Mouse (Mus musculus) hindbrain, embryonic 13.5 days (tissue): ENCODE measurements around the gene Ptcra. TPM values are rescaled to one million over a fixed set of nuclear protein-coding genes. Genes with fewer than 3 reads are reported as not detected.
A peak's percentile ranks its signal among the peaks of the same experiment; 100 is the strongest.

Source experiments
- ATAC-seq: fragments of 200-750 bp; cut with Nextera tagmentation; 2 replicates; pipeline ENCODE4 v1.8.0; 2017; ENCODE audit warnings: moderate TSS enrichment; ENCODE audit not compliant: low FRiP score
- H3K27ac ChIP-seq: fragments of 300-500 bp; sonication (generic); 2 replicates; pipeline ENCODE4 v1.5.1; 2015; ENCODE audit warnings: inconsistent platforms, mild to moderate bottlenecking, moderate library complexity
- H3K27me3 ChIP-seq: fragments of 300-500 bp; sonication (generic); 2 replicates; pipeline ENCODE4 v1.6.1; 2015; ENCODE audit warnings: mild to moderate bottlenecking, inconsistent platforms
- H3K36me3 ChIP-seq: fragments of 300-500 bp; sonication (generic); 2 replicates; pipeline ENCODE4 v1.6.1; 2015; ENCODE audit warnings: mild to moderate bottlenecking, inconsistent platforms
- H3K4me1 ChIP-seq: fragments of 300-500 bp; sonication (generic); replicated peaks from 2 replicates; pipeline ENCODE4 v1.6.1; 2015; ENCODE audit warnings: inconsistent platforms
- H3K4me2 ChIP-seq: fragments of 300-500 bp; sonication (generic); 2 replicates; pipeline ENCODE4 v1.6.1; 2015; ENCODE audit warnings: inconsistent platforms, mild to moderate bottlenecking, moderate library complexity
- H3K4me3 ChIP-seq: fragments of 300-500 bp; sonication (generic); 2 replicates; pipeline ENCODE4 v1.5.1; 2015; ENCODE audit warnings: mild to moderate bottlenecking, inconsistent platforms
- H3K9ac ChIP-seq: fragments of 300-500 bp; sonication (generic); 2 replicates; pipeline ENCODE4 v1.6.1; 2015; ENCODE audit warnings: mild to moderate bottlenecking, inconsistent platforms
- H3K9me3 ChIP-seq: fragments of 300-500 bp; sonication (generic); 2 replicates; pipeline ENCODE4 v1.6.1; 2016; ENCODE audit warnings: inconsistent platforms
- WGBS: fragments of 180-500 bp; shearing (Covaris S2); methylation state at CpG from one replicate; pipeline ENCODE4 v1.1.7; 2015; 5-methylcytosine and 5-hydroxymethylcytosine counted together
- polyA plus RNA-seq: library from polyadenylated mRNA; unstranded; fragments of >200 nt; fragmentation: Nextera tagmentation; extraction: Ambion mirVana; gene quantifications from 2 replicates; pipeline ENCODE4 v1.2.1, GENCODE M21; 2015

Ptcra gene
- polyA plus RNA-seq, 1 experiment from 2014 or later, result 0.26 TPM

DNA sequence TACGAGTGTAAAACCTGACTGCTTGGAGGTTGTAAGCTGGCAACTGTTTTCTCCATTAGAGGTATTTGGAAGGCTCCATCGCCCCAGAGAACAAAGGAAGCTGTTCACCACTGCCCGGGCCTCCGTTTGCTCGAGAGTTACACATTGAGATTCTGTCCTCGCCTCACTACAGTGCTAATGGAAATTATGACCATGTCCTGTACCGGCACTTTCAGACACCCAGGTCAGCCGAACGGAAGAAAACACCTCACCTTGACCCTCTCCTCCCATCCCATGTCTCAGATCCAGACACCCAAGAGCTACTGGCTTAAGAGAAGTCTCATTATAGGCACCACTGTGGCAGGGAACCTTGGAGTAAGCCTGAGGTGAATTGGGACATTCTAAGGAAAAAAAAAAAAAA is 49.7 kb downstream of the Ptcra start:
- Histone ChIP-seq H3K4me1 (peaks cover 19% of the 10 kb centered on the region), H3K9ac (no peak overlapping the region), H3K4me3 (no peak overlapping the region), H3K4me2 (no peak overlapping the region), H3K36me3 (peaks cover 36% of the 10 kb centered on the region), H3K9me3 (no peaks in the 10 kb centered on the region), H3K27me3 (no peaks in the 10 kb centered on the region), H3K27ac (no peak overlapping the region)
- no peak for ATAC-seq
- 94% methylated on average over 9 of the region's 9 CpGs for WGBS

DNA sequence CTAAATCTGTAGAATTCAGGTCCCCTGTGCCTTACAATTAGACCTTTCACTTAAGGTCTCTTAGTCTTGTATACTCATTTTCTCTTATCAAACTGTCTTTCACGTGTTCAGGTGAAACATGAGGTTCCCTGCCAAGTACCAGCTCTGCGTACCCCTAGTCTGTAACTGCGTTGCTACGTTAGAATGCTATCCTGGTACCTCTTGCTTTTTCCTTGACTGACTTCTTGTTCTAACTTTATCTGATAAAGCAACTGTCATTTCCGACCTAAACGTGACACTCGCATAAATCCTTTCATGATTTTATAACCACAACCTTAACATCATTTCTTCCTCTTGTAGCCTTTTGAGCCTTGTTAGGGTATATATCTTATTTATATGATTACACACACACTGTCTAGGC is 51.1 kb downstream of the Ptcra start:
- peaks cover 34% of the 10 kb centered on the region for H3K36me3 ChIP-seq
- peak overlapping the region; percentile 100 for H3K4me2 ChIP-seq
- no peaks in the 10 kb centered on the region for H3K27me3 ChIP-seq
- H3K9ac ChIP-seq, result peak overlapping the region; percentile 94
- peak overlapping the region; percentile 100 for H3K4me3 ChIP-seq
- no peak for ATAC-seq
- WGBS, result 77% methylated on average over 7 of the region's 7 CpGs
- H3K27ac ChIP-seq, result no peak overlapping the region
- H3K9me3 ChIP-seq, result no peaks in the 10 kb centered on the region
- H3K4me1 ChIP-seq, result peaks cover 19% of the 10 kb centered on the region

DNA sequence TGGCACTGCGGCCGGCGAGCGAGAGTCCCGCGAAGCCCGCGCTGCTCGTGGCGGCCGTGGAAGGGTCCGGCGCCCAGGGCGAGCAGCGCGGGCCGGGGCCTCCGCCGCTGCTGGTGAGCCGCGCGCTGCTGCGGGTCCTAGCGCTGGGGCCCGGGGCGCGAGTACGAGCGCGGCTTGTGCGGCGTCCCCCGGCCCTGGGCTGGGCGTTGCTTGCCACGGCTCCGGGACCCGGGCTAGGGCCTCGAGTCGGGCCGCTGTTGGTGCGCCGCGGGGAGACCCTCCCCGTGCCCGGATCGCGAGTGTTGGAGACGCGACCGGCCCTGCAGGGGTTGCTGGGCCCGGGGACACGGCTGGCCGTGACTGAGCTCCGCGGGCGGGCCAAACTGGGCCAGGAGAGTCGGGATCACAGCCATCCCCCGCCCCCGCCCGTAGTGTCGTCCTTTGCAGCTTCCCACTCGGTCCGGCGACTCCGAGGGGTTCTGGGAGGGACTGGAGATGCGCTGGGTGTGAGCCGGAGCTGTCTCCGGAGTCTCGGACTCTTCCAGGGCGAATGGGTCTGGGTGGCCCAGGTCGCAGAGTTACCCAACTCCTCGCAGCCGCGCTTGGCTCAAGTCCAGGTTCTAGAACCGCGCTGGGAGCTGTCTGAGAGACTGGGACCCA is 51.8 kb downstream of the Ptcra start:
- peaks cover 19% of the 10 kb centered on the region for H3K4me1 ChIP-seq
- H3K9ac ChIP-seq, result peak overlapping the region; percentile 94
- no peaks in the 10 kb centered on the region for H3K27me3 ChIP-seq
- peaks cover 30% of the 10 kb centered on the region for H3K36me3 ChIP-seq
- no peaks in the 10 kb centered on the region for H3K9me3 ChIP-seq
- ATAC-seq, result peak; percentile 8
- H3K4me3 ChIP-seq, result peak overlapping the region; percentile 100
- H3K4me2 ChIP-seq, result peak overlapping the region; percentile 100
- H3K27ac ChIP-seq, result peak overlapping the region; percentile 70; the same call in 1 of the 2 replicates
- under 1% methylated on average over 75 of the region's 76 CpGs for WGBS

DNA sequence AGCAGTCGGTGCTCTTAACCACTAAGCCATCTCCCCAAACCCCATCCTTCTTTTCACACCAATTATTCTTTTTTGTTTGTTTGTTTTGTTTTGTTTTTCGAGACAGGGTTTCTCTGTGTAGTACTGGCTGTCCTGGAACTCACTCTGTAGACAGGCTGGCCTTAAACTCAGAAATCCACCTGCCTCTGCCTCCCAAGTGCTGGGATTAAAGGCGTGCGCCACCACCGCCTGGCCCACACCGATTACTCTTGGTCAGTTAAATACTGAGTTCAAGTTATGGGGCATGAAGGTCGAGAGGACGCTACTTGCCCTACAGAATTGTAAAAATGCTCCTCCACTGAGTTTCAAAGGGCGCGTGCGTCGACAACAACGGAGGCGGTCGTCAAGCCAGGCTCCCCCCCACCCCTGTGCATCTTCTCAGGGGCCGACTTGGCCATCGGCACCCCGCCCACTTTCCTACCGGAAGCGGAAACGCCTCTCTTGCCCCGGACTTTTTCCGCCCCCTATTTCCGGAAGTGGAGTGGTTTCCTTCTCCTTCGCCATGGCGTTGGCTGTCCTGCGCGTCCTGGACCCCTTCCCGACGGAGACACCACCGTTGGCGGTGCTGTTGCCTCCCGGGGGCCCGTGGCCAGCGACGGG is 52.4 kb downstream of the Ptcra start, which contains the start of gene Pex6:
Pex6 (plus strand) TSS at position 505 of the 639 bp plus-strand sequence.
- H3K4me1 ChIP-seq, result peaks cover 24% of the 10 kb centered on the region
- H3K36me3 ChIP-seq, result peaks cover 24% of the 10 kb centered on the region
- no peaks in the 10 kb centered on the region for H3K9me3 ChIP-seq
- peak within 1 kb of the TSS; percentile 100 for H3K4me2 ChIP-seq
- peak; percentile 91 for ATAC-seq
- H3K4me3 ChIP-seq, result peak within 1 kb of the TSS; percentile 100
- 7% methylated on average over 36 of the region's 36 CpGs for WGBS
- H3K27me3 ChIP-seq, result no peaks in the 10 kb centered on the region
- H3K27ac ChIP-seq, result peak within 1 kb of the TSS; percentile 84
- peak within 1 kb of the TSS; percentile 94 for H3K9ac ChIP-seq

DNA sequence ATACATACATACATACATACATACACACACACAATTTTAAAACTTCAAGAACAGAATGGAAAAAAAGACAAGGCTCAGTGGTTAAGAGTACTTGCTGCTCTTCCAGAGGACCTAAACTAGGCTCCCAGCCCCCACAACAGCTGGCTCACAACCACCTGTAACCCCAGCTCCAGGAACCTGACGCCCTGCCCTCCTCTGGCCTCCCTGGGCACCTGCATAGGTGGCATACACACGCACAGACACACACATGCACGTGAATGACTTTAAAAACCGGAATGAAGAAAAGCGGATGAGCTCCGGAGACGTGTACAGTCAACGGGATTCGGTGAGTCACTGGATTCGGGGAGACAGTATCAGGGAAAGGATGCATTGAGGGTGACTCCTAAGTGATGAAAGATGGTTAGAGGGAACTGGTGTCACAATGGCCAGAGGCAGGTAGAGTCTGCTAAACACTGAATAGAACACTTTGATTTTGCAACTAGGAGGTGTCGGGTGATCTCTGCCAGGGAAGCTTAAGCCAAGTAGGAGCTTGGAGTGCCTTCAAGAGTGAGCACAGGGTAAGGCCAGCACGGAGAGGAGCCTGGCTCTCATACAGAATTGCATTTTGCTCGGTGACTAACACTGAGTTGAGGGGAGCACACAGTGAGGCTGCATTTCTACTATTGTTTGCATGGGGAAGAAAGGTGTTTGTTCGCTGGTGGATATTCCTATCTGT is 57.0 kb downstream of the Ptcra start:
- Histone ChIP-seq H3K4me3 (0 out of 2 replicates have a peak overlapping the region, but pooled peaks have one; percentile 93), H3K27ac (no peak overlapping the region), H3K4me2 (no peak overlapping the region), H3K4me1 (peaks cover 40% of the 10 kb centered on the region), H3K27me3 (no peaks in the 10 kb centered on the region), H3K9ac (no peak overlapping the region), H3K36me3 (no peaks in the 10 kb centered on the region), H3K9me3 (no peaks in the 10 kb centered on the region)
- 94% methylated on average over 14 of the region's 14 CpGs for WGBS
- ATAC-seq, result no peak

Other genes with a start within 250 kb of the Ptcra start
- gene Cul9, start 217.3 kb downstream of the Ptcra start, polyA plus RNA-seq, result 17.1 and 21.6 TPM in 2 replicates
- 4.6 and 4.8 TPM in 2 replicates for gene Srf, start 207.5 kb downstream of the Ptcra start, polyA plus RNA-seq
- gene Ptk7, start 134.2 kb downstream of the Ptcra start, polyA plus RNA-seq, result 39.9 and 40.7 TPM in 2 replicates
- 45.1 and 45.9 TPM in 2 replicates for gene Klc4, start 117.7 kb downstream of the Ptcra start, polyA plus RNA-seq
- 73.5 and 75.6 TPM in 2 replicates for gene Mrpl2, start 117.5 kb downstream of the Ptcra start, polyA plus RNA-seq
- 40.0 and 41.2 TPM in 2 replicates for gene Cul7, start 113.4 kb downstream of the Ptcra start, polyA plus RNA-seq
- gene Rrp36, start 89.4 kb downstream of the Ptcra start, polyA plus RNA-seq, result 52.3 and 56.2 TPM in 2 replicates
- gene Mea1, start 84.9 kb downstream of the Ptcra start, polyA plus RNA-seq, result 257 and 261 TPM in 2 replicates
- 162 and 164 TPM in 2 replicates for gene Klhdc3, start 82.8 kb downstream of the Ptcra start, polyA plus RNA-seq
- gene Ppp2r5d, start 58.6 kb downstream of the Ptcra start, polyA plus RNA-seq, result 78.2 and 79.7 TPM in 2 replicates
- 24.4 and 24.7 TPM in 2 replicates for gene Pex6, start 52.2 kb downstream of the Ptcra start, polyA plus RNA-seq
- 0.90 and 1.5 TPM in 2 replicates for gene Gnmt, start 34.5 kb downstream of the Ptcra start, polyA plus RNA-seq
- gene Cnpy3, start 11.5 kb downstream of the Ptcra start, polyA plus RNA-seq, result 66.1 and 67.1 TPM in 2 replicates
- 49.4 and 58.4 TPM in 2 replicates for gene 2310039H08Rik, start 8.9 kb upstream of the Ptcra start, polyA plus RNA-seq
- gene Rpl7l1, start 19.0 kb upstream of the Ptcra start, polyA plus RNA-seq, result 92.8 and 113 TPM in 2 replicates
- 5.9 and 7.8 TPM in 2 replicates for gene Bicral, start 94.8 kb upstream of the Ptcra start, polyA plus RNA-seq
- gene Tbcc, start 127.0 kb upstream of the Ptcra start, polyA plus RNA-seq, result 58.7 and 63.7 TPM in 2 replicates
- not detected in 2 replicates for gene Prph2, start 146.7 kb upstream of the Ptcra start, polyA plus RNA-seq
- 14.8 and 16.2 TPM in 2 replicates for gene Ubr2, start 246.8 kb upstream of the Ptcra start, polyA plus RNA-seq